ENCODE assay signal across 13 mouse cellular contexts in genomic region chr13:103095491-103095890, GRCm38 (mm10).
A peak's percentile ranks its signal among the peaks of the same experiment; 100 is the strongest.
DNase-seq lines count a peak whose midpoint lies in the region; ATAC-seq lines count a peak whose summit lies in the region.
"Had no signal": no experiment of that assay in that cellular context is flagged by ENCODE, and none has a peak within 500 bp of the region (broad histone marks: within the 10 kb centered on the region; RNA-seq: fewer than 3 reads in every experiment).

No protein-coding gene starts in this region.

- peak overlapping the region; percentile 15; the same call in 1 of the 2 replicates for H3K4me3 ChIP-seq in embryonic facial prominence, embryonic 15.5 days (replicated peaks)
- H3K4me3 ChIP-seq in embryonic facial prominence, embryonic 10.5 days = no peak overlapping the region
- H3K4me3 ChIP-seq in kidney, embryonic 15.5 days (replicated peaks) = peak overlapping the region; percentile 50; the same call in 1 of the 2 replicates
- H3K4me3 ChIP-seq in midbrain, embryonic 13.5 days (replicated peaks) = no peak overlapping the region
- H3K4me3 ChIP-seq in midbrain, embryonic 11.5 days (ENCODE audit: low read depth, low read length) = no peak overlapping the region
- no peak overlapping the region for H3K4me3 ChIP-seq in neural tube, embryonic 14.5 days (ENCODE audit: low read depth, low read length)
- H3K4me3 ChIP-seq: neural tube, embryonic 12.5 days had no signal

- 53% methylated on average over 7 of the region's 7 CpGs for WGBS in embryonic facial prominence, embryonic 15.5 days
- whole genome bisulfite sequencing in embryonic facial prominence, embryonic 10.5 days = 61% methylated on average over 7 of the region's 7 CpGs
- WGBS in kidney, embryonic 15.5 days = 65% methylated on average over 7 of the region's 7 CpGs
- WGBS in midbrain, embryonic 13.5 days = 42% methylated on average over 7 of the region's 7 CpGs
- 49% methylated on average over 7 of the region's 7 CpGs for WGBS in midbrain, embryonic 11.5 days
- WGBS in neural tube, embryonic 14.5 days = 50% methylated on average over 7 of the region's 7 CpGs

- H3K27me3 ChIP-seq in embryonic facial prominence, embryonic 15.5 days = peaks cover 6% of the 10 kb centered on the region; the same call in 1 of the 2 replicates
- H3K27me3 ChIP-seq in embryonic facial prominence, embryonic 10.5 days (replicated peaks; ENCODE audit: low read depth, poor library complexity, severe bottlenecking) = peaks cover 26% of the 10 kb centered on the region
- peaks cover 26% of the 10 kb centered on the region for H3K27me3 ChIP-seq in kidney, embryonic 15.5 days
- H3K27me3 ChIP-seq in midbrain, embryonic 13.5 days = peaks cover 7% of the 10 kb centered on the region; the same call in 1 of the 2 replicates
- H3K27me3 ChIP-seq in midbrain, embryonic 11.5 days (ENCODE audit: control insufficient read depth, insufficient read depth, low read length) = no peaks in the 10 kb centered on the region
- no peaks in the 10 kb centered on the region for H3K27me3 ChIP-seq in neural tube, embryonic 14.5 days (ENCODE audit: control insufficient read depth, insufficient read depth, low read length)
- H3K27me3 ChIP-seq: neural tube, embryonic 12.5 days had no signal

- ATAC-seq in embryonic facial prominence, embryonic 15.5 days (ENCODE audit: insufficient number of reproducible peaks, low FRiP score, low TSS enrichment, low read depth) = no peak
- no peak for ATAC-seq in kidney, embryonic 15.5 days (replicated peaks; ENCODE audit: low FRiP score)
- ATAC-seq in midbrain, embryonic 13.5 days = no peak
- ATAC-seq in midbrain, embryonic 11.5 days (ENCODE audit: low FRiP score) = no peak
- no peak for ATAC-seq in neural tube, embryonic 14.5 days (ENCODE audit: low read depth)

- peaks cover 13% of the 10 kb centered on the region; the same call in 1 of the 2 replicates for H3K4me1 ChIP-seq in embryonic facial prominence, embryonic 15.5 days
- H3K4me1 ChIP-seq in embryonic facial prominence, embryonic 10.5 days = peaks cover 9% of the 10 kb centered on the region
- H3K4me1 ChIP-seq in kidney, embryonic 15.5 days = peaks cover 15% of the 10 kb centered on the region
- peaks cover 23% of the 10 kb centered on the region for H3K4me1 ChIP-seq in midbrain, embryonic 13.5 days (replicated peaks)
- H3K4me1 ChIP-seq in midbrain, embryonic 11.5 days (ENCODE audit: control insufficient read depth, insufficient read depth, low read length) = peaks cover 9% of the 10 kb centered on the region; the same call in 1 of the 2 replicates
- H3K4me1 ChIP-seq in neural tube, embryonic 14.5 days (ENCODE audit: control insufficient read depth, insufficient read depth, low read length) = no peaks in the 10 kb centered on the region

- no peak overlapping the region for H3K9ac ChIP-seq in embryonic facial prominence, embryonic 15.5 days
- H3K9ac ChIP-seq in kidney, embryonic 15.5 days = no peak overlapping the region
- no peak overlapping the region for H3K9ac ChIP-seq in midbrain, embryonic 13.5 days (replicated peaks)
- H3K9ac ChIP-seq in midbrain, embryonic 11.5 days (ENCODE audit: low read length) = no peak overlapping the region
- no peak overlapping the region for H3K9ac ChIP-seq in neural tube, embryonic 14.5 days (replicated peaks; ENCODE audit: low read depth, low read length)
- H3K9ac ChIP-seq: neural tube, embryonic 12.5 days had no signal

- no peak overlapping the region; the same call in 1 of the 2 replicates for H3K27ac ChIP-seq in embryonic facial prominence, embryonic 15.5 days (replicated peaks)
- H3K27ac ChIP-seq in embryonic facial prominence, embryonic 10.5 days (replicated peaks) = no peak overlapping the region
- H3K27ac ChIP-seq in kidney, embryonic 15.5 days = 0 out of 2 replicates have a peak overlapping the region, but pooled peaks have one; percentile 9
- no peak overlapping the region for H3K27ac ChIP-seq in midbrain, embryonic 13.5 days
- H3K27ac ChIP-seq in midbrain, embryonic 11.5 days (ENCODE audit: low read depth, low read length) = no peak overlapping the region
- no peak overlapping the region for H3K27ac ChIP-seq in neural tube, embryonic 14.5 days (ENCODE audit: low read depth, low read length)
- H3K27ac ChIP-seq: neural tube, embryonic 12.5 days had no signal

- H3K4me2 ChIP-seq in embryonic facial prominence, embryonic 15.5 days (replicated peaks) = no peak overlapping the region
- peak overlapping the region; percentile 90 for H3K4me2 ChIP-seq in kidney, embryonic 15.5 days
- 0 out of 2 replicates have a peak overlapping the region, but pooled peaks have one; percentile 9 for H3K4me2 ChIP-seq in midbrain, embryonic 13.5 days (replicated peaks)
- H3K4me2 ChIP-seq in midbrain, embryonic 11.5 days = no peak overlapping the region
- H3K4me2 ChIP-seq in neural tube, embryonic 14.5 days (ENCODE audit: low read depth, low read length) = 0 out of 2 replicates have a peak overlapping the region, but pooled peaks have one; percentile 4

- H3K36me3 ChIP-seq in embryonic facial prominence, embryonic 15.5 days = no peaks in the 10 kb centered on the region
- no peaks in the 10 kb centered on the region for H3K36me3 ChIP-seq in embryonic facial prominence, embryonic 10.5 days (replicated peaks)
- no peaks in the 10 kb centered on the region for H3K36me3 ChIP-seq in kidney, embryonic 15.5 days
- H3K36me3 ChIP-seq in midbrain, embryonic 13.5 days = no peaks in the 10 kb centered on the region
- no peaks in the 10 kb centered on the region for H3K36me3 ChIP-seq in midbrain, embryonic 11.5 days (ENCODE audit: control insufficient read depth, insufficient read depth, low read length)
- no peaks in the 10 kb centered on the region for H3K36me3 ChIP-seq in neural tube, embryonic 14.5 days (ENCODE audit: control insufficient read depth, insufficient read depth, low read length)
- H3K36me3 ChIP-seq: neural tube, embryonic 12.5 days had no signal

- no peak for DNase-seq in embryonic facial prominence, embryonic 10.5 days (ENCODE audit: low spot score)
- no peak for DNase-seq in kidney, postnatal 4 days
- DNase-seq in midbrain, embryonic 11.5 days (ENCODE audit: low spot score, missing footprints) = no peak
- DNase-seq in spleen, postnatal 14 days (ENCODE audit: low spot score in 2 of 2) = no peak
- DNase-seq: cerebellum, postnatal 25 days; left cerebral cortex, postnatal 4 days; lung, postnatal 4 days; right cerebral cortex, postnatal 4 days had no signal

- H3K9me3 ChIP-seq in embryonic facial prominence, embryonic 15.5 days (replicated peaks) = no peaks in the 10 kb centered on the region
- no peaks in the 10 kb centered on the region for H3K9me3 ChIP-seq in embryonic facial prominence, embryonic 10.5 days
- no peaks in the 10 kb centered on the region for H3K9me3 ChIP-seq in kidney, embryonic 15.5 days (replicated peaks)
- H3K9me3 ChIP-seq in midbrain, embryonic 13.5 days = no peaks in the 10 kb centered on the region
- H3K9me3 ChIP-seq in midbrain, embryonic 11.5 days (ENCODE audit: control insufficient read depth, low read length) = no peaks in the 10 kb centered on the region
- no peaks in the 10 kb centered on the region for H3K9me3 ChIP-seq in neural tube, embryonic 14.5 days (ENCODE audit: control insufficient read depth, low read length)
- H3K9me3 ChIP-seq: neural tube, embryonic 12.5 days had no signal

Comparison
In these comparisons a context has a peak if more than half of its experiments do, and no peak if none do; other contexts are left out.
1. H3K4me2 ChIP-seq: peak in kidney, embryonic 15.5 days (single experiment), midbrain, embryonic 13.5 days (single experiment) and neural tube, embryonic 14.5 days (single experiment); none in embryonic facial prominence, embryonic 15.5 days (single experiment) and midbrain, embryonic 11.5 days (single experiment).
2. H3K4me3 ChIP-seq: peak in embryonic facial prominence, embryonic 15.5 days (single experiment) and kidney, embryonic 15.5 days (single experiment); none in embryonic facial prominence, embryonic 10.5 days (single experiment), midbrain, embryonic 13.5 days (single experiment), midbrain, embryonic 11.5 days (single experiment) and neural tube, embryonic 14.5 days (single experiment).